Mouse (Mus musculus) brain, embryonic 14.5 days (tissue): ENCODE measurements around the gene Mki67.

Source experiments
- CTCF ChIP-seq: fragments of 200-500 bp; IDR thresholded peaks from 2 replicates; pipeline ENCODE4 v1.5.1; 2012; ENCODE audit warnings: inconsistent platforms, mild to moderate bottlenecking, moderate library complexity, borderline replicate concordance; ENCODE audit not compliant: insufficient read depth, insufficient read length; ENCODE audit errors: extremely low read depth
- POLR2A ChIP-seq: fragments of 200-500 bp; IDR thresholded peaks from 2 replicates; pipeline ENCODE4 v1.6.1; 2012; ENCODE audit warnings: mild to moderate bottlenecking, inconsistent platforms, borderline replicate concordance; ENCODE audit not compliant: poor library complexity, insufficient read depth, insufficient read length, severe bottlenecking; ENCODE audit errors: extremely low read depth

GRCm38 (mm10) chr7:135734911-135735646, 18.9 kb upstream of the Mki67 start:
- TF ChIP-seq CTCF: no peak
- TF ChIP-seq POLR2A: no peak
